Mouse (Mus musculus) cortical plate, adult 2 months (tissue): ENCODE measurements at regions not wholly inside any gene's neighbourhood (a gene's known extent, or its start where the extent isn't known, plus 50 kb on each side); places are given as distances from the start of the nearest gene placed in this dataset.

Experiments used
- CTCF ChIP-seq: fragments of 200-500 bp; IDR thresholded peaks from 2 replicates; pipeline ENCODE4 v1.5.1; 2011; ENCODE audit warnings: mild to moderate bottlenecking, control low read depth, low read length; ENCODE audit not compliant: insufficient read depth; ENCODE audit errors: extremely low read depth
- POLR2A ChIP-seq: fragments of 200-500 bp; IDR thresholded peaks from 2 replicates; pipeline ENCODE4 v1.6.1; 2011; ENCODE audit warnings: mild to moderate bottlenecking, low read length, control low read depth; ENCODE audit not compliant: insufficient read depth; ENCODE audit errors: extremely low read depth

GRCm38 (mm10) chr16:76746385-76746784 is 267.1 kb upstream of the Usp25 start:
- TF ChIP-seq POLR2A (no peak), CTCF (no peak)
